Mouse (Mus musculus) intestine, embryonic 14.5 days (tissue): ENCODE data around the gene Rubcnl. TPM values are rescaled to one million over a fixed set of nuclear protein-coding genes. Genes with fewer than 3 reads are reported as not detected.

Source experiments
- ATAC-seq: fragments of 200-750 bp; cut with Nextera tagmentation; replicated peaks from 2 replicates; pipeline ENCODE4 v1.8.0; 2017; ENCODE audit warnings: low read depth, moderate number of reproducible peaks, moderate TSS enrichment, moderate library complexity; ENCODE audit not compliant: low FRiP score, low TSS enrichment
- DNase-seq: peaks from one replicate; pipeline ENCODE4 v3.0.0-alpha.2; 2018; ENCODE audit warnings: low spot score
- H3K27ac ChIP-seq: fragments of 300-500 bp; sonication (generic); 2 replicates; pipeline ENCODE4 v1.5.1; 2014; ENCODE audit warnings: low read depth, mild to moderate bottlenecking, control low read depth
- H3K27me3 ChIP-seq: fragments of 300-500 bp; sonication (generic); replicated peaks from 2 replicates; pipeline ENCODE4 v1.6.1; 2014; ENCODE audit warnings: low read length, control low read depth; ENCODE audit not compliant: control insufficient read depth, insufficient read depth
- H3K36me3 ChIP-seq: fragments of 300-500 bp; sonication (generic); 2 replicates; pipeline ENCODE4 v1.6.1; 2014; ENCODE audit warnings: low read length, control low read depth; ENCODE audit not compliant: control insufficient read depth, insufficient read depth
- H3K4me1 ChIP-seq: fragments of 300-500 bp; sonication (generic); replicated peaks from 2 replicates; pipeline ENCODE4 v1.6.1; 2014; ENCODE audit warnings: low read length, control low read depth, mixed read lengths; ENCODE audit not compliant: control insufficient read depth, insufficient read depth
- H3K4me2 ChIP-seq: fragments of 300-500 bp; sonication (generic); 2 replicates; pipeline ENCODE4 v1.6.1; 2014; ENCODE audit warnings: low read length
- H3K4me3 ChIP-seq: fragments of 300-500 bp; sonication (generic); 2 replicates; pipeline ENCODE4 v1.5.1; 2014; ENCODE audit warnings: low read depth, low read length, control low read depth, mixed read lengths
- H3K9ac ChIP-seq: fragments of 300-500 bp; sonication (generic); 2 replicates; pipeline ENCODE4 v1.6.1; 2014; ENCODE audit warnings: mild to moderate bottlenecking, low read length
- H3K9me3 ChIP-seq: fragments of 300-500 bp; sonication (generic); 2 replicates; pipeline ENCODE4 v1.6.1; 2016; ENCODE audit warnings: low read length, control low read depth; ENCODE audit not compliant: control insufficient read depth
- WGBS: fragments of 180-500 bp; shearing (Covaris S2); extraction: QIAGEN DNeasy Blood & Tissue Kit; methylation state at CpG from one replicate; pipeline ENCODE4 v1.1.7; 2014; 5-methylcytosine and 5-hydroxymethylcytosine counted together
- polyA plus RNA-seq: library from polyadenylated mRNA; unstranded; fragments of >200 nt; fragmentation: Nextera tagmentation; extraction: Ambion mirVana; gene quantifications from 2 replicates; pipeline ENCODE4 v1.2.1, GENCODE M21; 2014

Gene Rubcnl
- 0.37 and 0.42 TPM in 2 replicates for polyA plus RNA-seq

DNA sequence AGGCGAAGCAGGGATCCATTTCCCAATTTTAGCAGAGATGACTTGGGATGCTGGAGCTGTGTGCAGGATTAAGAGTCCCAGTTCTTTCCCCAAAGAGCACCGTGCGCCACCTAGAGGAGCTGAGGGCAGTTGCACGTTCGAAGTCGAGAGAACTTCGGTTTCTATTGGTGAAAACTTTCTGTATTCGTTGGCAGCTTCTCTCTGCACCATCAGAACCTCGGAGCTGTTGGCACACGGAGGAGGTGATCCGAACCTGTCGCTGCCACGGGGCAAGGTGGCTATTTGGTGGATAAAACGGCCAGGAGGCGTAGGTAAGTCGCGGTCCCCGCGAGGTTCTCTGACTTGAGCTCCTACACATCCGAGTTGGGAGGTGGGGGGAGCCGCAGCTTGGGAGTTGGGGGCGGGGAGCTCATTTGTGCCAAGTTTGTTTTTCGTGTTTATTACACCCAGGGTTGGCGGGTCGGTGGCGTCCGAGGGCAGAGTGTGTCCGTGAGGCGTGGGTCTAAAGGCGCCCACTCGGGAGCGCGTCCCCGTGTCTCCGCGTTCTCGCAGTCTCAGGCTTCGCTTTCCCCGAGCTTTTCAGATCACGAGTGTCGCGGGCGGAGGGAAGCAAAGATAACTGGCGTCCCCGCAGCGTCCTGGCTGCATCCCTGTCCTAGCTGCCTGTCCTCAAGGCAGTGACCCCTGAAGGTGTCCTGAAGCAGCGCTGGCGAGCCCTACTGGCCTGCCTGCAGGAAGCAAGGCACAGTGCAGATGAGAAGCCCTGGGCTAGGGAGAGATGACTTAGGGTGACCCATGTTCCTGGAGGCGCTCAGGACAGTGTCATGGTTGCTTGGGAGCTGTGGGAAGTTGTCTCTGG is at the start of gene Rubcnl:
Gene Rubcnl (plus strand): TSS at position 172 of the 859 bp plus-strand sequence.
- DNase-seq (peak; percentile 87), ATAC-seq (peak; percentile 64)
- Histone ChIP-seq H3K36me3 (no peaks in the 10 kb centered on the region), H3K9ac (peak within 1 kb of the TSS; percentile 55), H3K27me3 (no peaks in the 10 kb centered on the region), H3K4me2 (peak within 1 kb of the TSS; percentile 97), H3K4me1 (no peaks in the 10 kb centered on the region), H3K4me3 (peak within 1 kb of the TSS; percentile 61), H3K27ac (no peak within 1 kb of the TSS), H3K9me3 (no peaks in the 10 kb centered on the region)
- under 1% methylated on average over 49 of the region's 49 CpGs for WGBS

DNA sequence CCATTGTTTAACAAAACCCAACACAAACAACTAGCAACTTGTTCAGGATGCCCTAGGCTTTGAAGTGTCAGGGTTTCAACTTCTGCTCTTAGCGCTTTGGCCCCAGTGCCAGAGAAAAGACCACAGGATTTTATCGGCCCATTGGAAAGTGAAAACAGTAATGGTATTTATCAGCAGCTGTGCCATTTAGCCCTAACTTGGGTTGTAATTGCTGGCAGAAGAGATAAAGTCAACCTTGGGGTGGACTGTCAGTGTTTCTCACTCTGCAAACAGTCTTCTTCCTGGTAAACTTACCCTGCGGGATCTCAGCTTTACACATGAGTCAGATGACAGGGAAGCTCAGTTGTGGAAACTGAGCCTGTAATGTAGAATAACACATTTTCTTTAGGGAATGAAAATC is 43.6 kb upstream of the Rubcnl start:
- ATAC-seq = no peak
- H3K4me3 ChIP-seq = no peak overlapping the region

GRCm38 (mm10) chr14:74972687-74973086 is 43.1 kb upstream of the Rubcnl start:
- Histone ChIP-seq H3K9me3 (no peaks in the 10 kb centered on the region), H3K9ac (no peak overlapping the region), H3K4me1 (no peaks in the 10 kb centered on the region), H3K36me3 (no peaks in the 10 kb centered on the region), H3K27ac (no peak overlapping the region), H3K4me3 (no peak overlapping the region), H3K4me2 (no peak overlapping the region), H3K27me3 (no peaks in the 10 kb centered on the region)
- WGBS = 73% methylated on average over 5 of the region's 5 CpGs
- DNase-seq (no peak), ATAC-seq (0 out of 2 replicates have a peak, but pooled peaks have one; percentile 15)

More for the DNA sequence above, 43.6 kb upstream of the Rubcnl start:
- Histone ChIP-seq H3K4me2 (no peak overlapping the region), H3K9ac (no peak overlapping the region), H3K27ac (no peak overlapping the region), H3K27me3 (no peaks in the 10 kb centered on the region), H3K9me3 (no peaks in the 10 kb centered on the region), H3K36me3 (no peaks in the 10 kb centered on the region), H3K4me1 (no peaks in the 10 kb centered on the region)
- DNase-seq = no peak
- 34% methylated on average over 3 of the region's 3 CpGs for WGBS

- Histone ChIP-seq H3K27ac (no peak overlapping the region), H3K36me3 (no peaks in the 10 kb centered on the region), H3K4me2 (no peak overlapping the region), H3K4me3 (no peak overlapping the region), H3K9ac (no peak overlapping the region), H3K9me3 (no peaks in the 10 kb centered on the region), H3K4me1 (no peaks in the 10 kb centered on the region), H3K27me3 (no peaks in the 10 kb centered on the region)
- no peak for DNase-seq
- no peak for ATAC-seq
- 72% methylated on average over 10 of the region's 10 CpGs for WGBS
Measured at GRCm38 (mm10) chr14:74974136-74974651, 41.6 kb upstream of the Rubcnl start.

- Histone ChIP-seq H3K9ac (no peak overlapping the region), H3K27me3 (no peaks in the 10 kb centered on the region), H3K9me3 (no peaks in the 10 kb centered on the region), H3K36me3 (no peaks in the 10 kb centered on the region), H3K4me2 (no peak overlapping the region), H3K4me3 (no peak overlapping the region), H3K4me1 (no peaks in the 10 kb centered on the region), H3K27ac (no peak overlapping the region)
- DNase-seq = no peak
- ATAC-seq = no peak
- WGBS = 88% methylated on average over 6 of the region's 6 CpGs
Measured at GRCm38 (mm10) chr14:74976972-74977371, 38.9 kb upstream of the Rubcnl start.

GRCm38 (mm10) chr14:74981016-74981415 is 34.8 kb upstream of the Rubcnl start:
- no peaks in the 10 kb centered on the region for H3K27me3 ChIP-seq
- H3K4me2 ChIP-seq = no peak overlapping the region
- no peak overlapping the region for H3K27ac ChIP-seq
- no peak overlapping the region for H3K9ac ChIP-seq
- no peaks in the 10 kb centered on the region for H3K9me3 ChIP-seq
- no peak overlapping the region for H3K4me3 ChIP-seq
- no peak for ATAC-seq
- 26% methylated on average over 3 of the region's 3 CpGs for WGBS
- no peaks in the 10 kb centered on the region for H3K36me3 ChIP-seq
- no peak for DNase-seq
- no peaks in the 10 kb centered on the region for H3K4me1 ChIP-seq

DNA sequence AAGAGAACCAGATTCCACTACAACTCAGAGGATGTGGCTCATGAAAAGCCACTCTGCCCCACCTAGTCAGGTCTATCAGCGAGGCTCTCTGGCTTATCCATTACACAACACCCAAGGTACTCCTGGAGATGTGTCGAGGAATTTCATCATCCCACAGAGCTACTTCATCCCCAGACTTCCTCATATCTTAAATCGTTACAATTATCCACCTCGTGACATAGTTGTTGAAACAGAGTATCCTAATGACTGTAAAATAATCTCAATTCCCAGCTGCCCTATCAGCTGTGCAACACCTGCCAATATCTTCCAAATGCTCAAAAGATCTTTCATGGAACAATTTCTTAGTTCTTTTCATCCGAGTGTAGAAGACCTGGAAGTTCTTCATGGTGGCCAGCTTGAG is 32.7 kb upstream of the Rubcnl start:
- no peaks in the 10 kb centered on the region for H3K9me3 ChIP-seq
- H3K9ac ChIP-seq = no peak overlapping the region
- no peak overlapping the region for H3K4me3 ChIP-seq
- no peak for ATAC-seq
- H3K4me1 ChIP-seq = no peaks in the 10 kb centered on the region
- no peaks in the 10 kb centered on the region for H3K27me3 ChIP-seq
- H3K36me3 ChIP-seq = no peaks in the 10 kb centered on the region
- H3K4me2 ChIP-seq = no peak overlapping the region
- H3K27ac ChIP-seq = no peak overlapping the region
- no peak for DNase-seq
- 88% methylated on average over 5 of the region's 5 CpGs for WGBS

GRCm38 (mm10) chr14:74984817-74985391 is 30.9 kb upstream of the Rubcnl start:
- Histone ChIP-seq H3K27ac (no peak overlapping the region), H3K4me1 (no peaks in the 10 kb centered on the region), H3K9me3 (no peaks in the 10 kb centered on the region), H3K4me3 (no peak overlapping the region), H3K36me3 (no peaks in the 10 kb centered on the region), H3K27me3 (no peaks in the 10 kb centered on the region), H3K4me2 (no peak overlapping the region), H3K9ac (no peak overlapping the region)
- DNase-seq (no peak), ATAC-seq (no peak)
- 71% methylated on average over 7 of the region's 7 CpGs for WGBS
